Mouse (Mus musculus) 3134 (cell line): ENCODE measurements around the gene Drc7.

ENCODE experiments used
- DNase-seq: peaks from one replicate; pipeline ENCODE4 v3.0.0-alpha.2; 2011; ENCODE audit warnings: low spot score; ENCODE audit not compliant: insufficient read length; ENCODE audit errors: extremely low read depth

Drc7 gene

GRCm38 (mm10) chr8:95058661-95059060, 3.8 kb downstream of the Drc7 start:
- no peak for DNase-seq

- DNase-seq: no peak
Observed at GRCm38 (mm10) chr8:95059812-95060533, 5.1 kb downstream of the Drc7 start.

- DNase-seq: peak; percentile 65
Observed at GRCm38 (mm10) chr8:95064531-95064930, 9.6 kb downstream of the Drc7 start.

- no peak for DNase-seq
Observed at GRCm38 (mm10) chr8:95067582-95067981, 12.7 kb downstream of the Drc7 start.

GRCm38 (mm10) chr8:95075504-95075903, 20.6 kb downstream of the Drc7 start:
- no peak for DNase-seq

- no peak for DNase-seq
Observed at GRCm38 (mm10) chr8:95076151-95076550, 21.2 kb downstream of the Drc7 start.

- DNase-seq: no peak
Observed at GRCm38 (mm10) chr8:95078055-95078454, 23.2 kb downstream of the Drc7 start.

GRCm38 (mm10) chr8:95079305-95079704, 24.4 kb downstream of the Drc7 start:
- no peak for DNase-seq

- peak; percentile 94 for DNase-seq
Observed at GRCm38 (mm10) chr8:95080381-95081341, 25.8 kb downstream of the Drc7 start, which contains the start of gene Katnb1. TSS of gene Katnb1 (plus strand) at chr8:95081186.

- peak; percentile 25 for DNase-seq
Observed at GRCm38 (mm10) chr8:95081650-95082049, 26.7 kb downstream of the Drc7 start.

GRCm38 (mm10) chr8:95084261-95084660, 29.4 kb downstream of the Drc7 start:
- DNase-seq: no peak

GRCm38 (mm10) chr8:95084744-95085431, 30.0 kb downstream of the Drc7 start:
- DNase-seq: no peak

GRCm38 (mm10) chr8:95085432-95086141, 30.7 kb downstream of the Drc7 start:
- no peak for DNase-seq

GRCm38 (mm10) chr8:95093574-95093973, 38.7 kb downstream of the Drc7 start:
- DNase-seq: no peak

- peak; percentile 38 for DNase-seq
Observed at GRCm38 (mm10) chr8:95099009-95099408, 44.1 kb downstream of the Drc7 start.

GRCm38 (mm10) chr8:95101972-95102371, 47.1 kb downstream of the Drc7 start:
- no peak for DNase-seq

- DNase-seq: no peak
Observed at GRCm38 (mm10) chr8:95107306-95107705, 52.4 kb downstream of the Drc7 start.

GRCm38 (mm10) chr8:95112594-95112993, 57.7 kb downstream of the Drc7 start:
- DNase-seq: no peak

- no peak for DNase-seq
Observed at GRCm38 (mm10) chr8:95113108-95113507, 58.2 kb downstream of the Drc7 start.

- DNase-seq: no peak
Observed at GRCm38 (mm10) chr8:95113750-95114149, 58.8 kb downstream of the Drc7 start.
